Mouse (Mus musculus): ENCODE measurements at regions not wholly inside any gene's neighbourhood (a gene's known extent, or its start where the extent isn't known, plus 50 kb on each side); places are given as distances from the start of the nearest gene placed in this dataset.

DNA sequence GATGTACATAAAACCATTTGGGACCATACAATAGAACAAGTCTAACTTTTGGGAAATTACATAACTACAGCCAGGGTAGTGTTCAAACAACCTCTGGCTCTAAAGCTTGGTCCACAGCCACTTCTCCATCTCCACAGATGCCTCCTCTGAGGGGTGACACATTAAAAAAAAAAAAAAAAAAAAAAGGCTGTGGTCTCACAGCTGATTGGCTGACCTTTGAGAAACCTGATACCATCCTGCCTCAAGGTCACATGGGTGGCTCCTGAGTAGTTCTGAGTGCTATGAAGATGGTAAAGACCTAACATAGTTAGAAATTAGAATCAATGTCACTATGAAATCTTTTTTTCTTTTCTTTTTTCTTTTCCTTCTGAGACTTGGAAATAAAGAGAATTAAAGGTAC, 102.4 kb downstream of the Tmem182 start:
- no peak for DNase-seq (ENCODE audit: low spot score in 2 of 2)

DNA sequence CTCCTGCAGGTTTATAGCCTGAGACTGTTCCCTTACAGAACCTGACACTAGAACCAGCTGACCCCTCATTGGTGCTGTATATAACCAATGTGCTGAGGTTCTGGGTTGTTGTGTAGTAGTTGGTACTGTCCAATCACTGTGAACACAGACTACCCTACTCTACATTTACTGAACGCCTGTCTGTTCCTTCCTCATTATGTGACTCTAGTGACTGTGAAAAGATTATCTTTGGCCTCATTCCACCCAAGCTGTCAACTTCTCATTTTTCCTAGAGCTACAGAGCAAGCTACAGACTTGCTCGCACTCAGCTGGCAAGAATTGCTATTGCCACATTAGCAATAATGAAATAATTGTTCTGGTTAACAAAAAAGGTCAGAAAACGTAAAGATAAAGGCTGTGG, 108.2 kb downstream of the Tmem182 start:
- no peak for DNase-seq (ENCODE audit: low spot score in 2 of 2)

DNA sequence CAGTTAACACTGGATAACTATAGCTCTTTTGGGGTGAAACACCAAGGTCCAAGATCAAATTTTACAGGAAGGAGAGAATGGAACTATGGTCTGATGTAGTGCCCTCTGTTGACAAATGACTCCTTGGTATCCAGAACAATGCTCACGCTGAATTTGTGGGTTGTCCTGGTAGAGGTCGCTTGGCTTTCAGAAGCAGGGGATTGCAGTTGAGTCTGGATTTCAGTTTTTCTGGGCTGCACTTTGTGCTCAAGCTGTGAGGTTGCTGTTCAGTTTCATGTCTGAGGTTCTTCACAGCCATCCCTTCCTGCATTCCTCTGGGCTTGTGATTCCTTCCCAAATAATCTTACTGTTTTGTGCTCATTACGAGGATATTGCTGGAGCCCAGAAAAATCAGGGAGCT, 118.9 kb downstream of the Tmem182 start:
- DNase-seq (ENCODE audit: low spot score in 2 of 2): no peak

DNA sequence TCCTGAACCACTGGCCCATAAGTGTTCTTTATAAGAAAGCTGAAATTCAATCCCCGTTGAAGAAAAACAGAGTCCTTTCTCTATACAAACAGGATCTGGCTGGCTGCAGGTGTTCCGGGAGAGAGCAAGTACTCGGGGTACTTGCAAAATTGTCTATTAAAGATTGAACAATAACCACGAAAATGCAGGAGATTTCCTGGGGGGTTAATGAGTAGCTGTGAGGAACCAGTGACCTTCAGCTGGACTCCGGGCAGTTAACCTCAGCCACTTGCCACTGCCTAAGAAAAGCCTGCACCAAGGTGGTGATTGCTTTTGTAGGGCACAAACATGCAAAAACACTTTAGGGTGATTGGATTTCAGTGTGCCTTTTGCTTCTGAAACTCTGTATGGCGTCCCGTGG, 119.4 kb downstream of the Tmem182 start:
- DNase-seq (ENCODE audit: low spot score in 2 of 2): no peak

DNA sequence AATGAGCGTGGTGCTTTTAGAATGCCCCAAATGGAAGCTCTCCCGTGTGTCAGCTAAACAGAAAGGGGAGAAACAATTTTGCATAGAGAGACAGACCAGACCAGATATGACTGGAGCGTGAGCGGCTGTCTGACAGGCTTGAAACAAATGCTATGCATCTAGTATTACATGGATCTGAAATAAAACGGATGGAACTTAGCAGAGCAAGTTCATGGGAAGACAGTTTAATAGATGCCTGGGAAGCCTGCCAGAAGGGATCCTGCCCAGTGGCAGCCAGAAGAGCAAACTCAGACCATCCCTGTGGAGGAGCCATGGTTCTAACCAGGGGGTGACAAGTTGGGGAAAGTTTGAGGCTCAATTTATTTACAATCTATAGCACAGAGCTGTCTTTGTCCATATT, 126.0 kb downstream of the Tmem182 start:
- no peak for DNase-seq (ENCODE audit: low spot score in 2 of 2)

DNA sequence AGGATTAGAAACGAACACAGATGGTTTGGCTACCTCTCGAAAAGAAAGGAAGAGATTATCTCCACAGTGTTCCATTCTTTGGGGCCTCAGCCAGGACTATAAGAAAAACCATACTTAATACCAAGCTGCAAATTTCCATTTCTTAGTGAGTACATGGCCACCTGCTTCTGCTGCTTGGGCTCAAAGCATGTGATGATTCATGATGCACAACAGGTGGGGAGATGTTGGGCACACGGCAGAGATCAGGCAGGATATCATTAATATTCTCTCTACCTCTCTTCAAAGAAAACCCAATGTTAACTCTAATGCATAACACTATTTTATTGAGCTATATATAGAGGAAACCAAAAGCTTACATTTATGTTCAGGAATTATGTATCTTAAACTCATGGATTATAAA, 131.3 kb downstream of the Tmem182 start:
- DNase-seq (ENCODE audit: low spot score in 2 of 2): no peak

DNA sequence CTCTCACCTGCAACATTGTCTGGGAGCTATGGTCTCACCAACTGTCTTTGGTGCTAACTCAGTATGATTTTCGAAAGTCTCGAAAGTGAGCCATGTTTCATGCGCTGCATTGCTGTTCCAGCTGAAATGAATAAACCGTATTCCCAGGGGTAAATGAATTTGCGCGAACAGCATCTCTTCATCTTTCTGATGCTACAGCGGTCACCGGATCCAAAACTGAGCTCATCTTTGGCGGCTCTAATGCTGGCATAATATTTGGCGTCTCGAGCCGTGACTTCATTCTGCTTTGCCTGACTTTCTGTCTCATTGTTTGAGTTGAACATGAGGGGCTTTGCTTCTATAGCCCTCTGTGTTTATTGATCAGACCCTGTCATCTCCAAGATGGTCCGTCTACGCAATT, 137.3 kb downstream of the Tmem182 start:
- no peak for DNase-seq (ENCODE audit: low spot score in 2 of 2)

DNA sequence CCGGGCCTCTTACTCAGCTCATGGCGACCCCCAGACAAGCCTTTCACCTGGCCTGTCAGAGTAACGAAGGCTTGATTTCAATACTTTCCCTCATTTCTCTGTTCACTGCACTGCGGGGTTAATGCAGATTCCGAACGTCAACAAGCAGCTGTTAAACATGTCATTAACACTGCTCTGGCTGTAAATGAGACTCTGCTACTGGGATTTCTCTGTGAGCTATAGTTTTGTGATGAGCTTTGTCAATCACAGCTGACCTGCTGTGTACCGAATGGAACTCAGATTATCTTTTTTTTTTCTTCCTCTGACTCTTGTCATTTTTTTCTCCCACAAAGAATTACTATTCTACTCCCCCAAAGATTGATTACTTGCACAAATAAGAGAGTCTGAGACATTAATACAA, 137.8 kb downstream of the Tmem182 start:
- DNase-seq (ENCODE audit: low spot score in 2 of 2): no peak

DNA sequence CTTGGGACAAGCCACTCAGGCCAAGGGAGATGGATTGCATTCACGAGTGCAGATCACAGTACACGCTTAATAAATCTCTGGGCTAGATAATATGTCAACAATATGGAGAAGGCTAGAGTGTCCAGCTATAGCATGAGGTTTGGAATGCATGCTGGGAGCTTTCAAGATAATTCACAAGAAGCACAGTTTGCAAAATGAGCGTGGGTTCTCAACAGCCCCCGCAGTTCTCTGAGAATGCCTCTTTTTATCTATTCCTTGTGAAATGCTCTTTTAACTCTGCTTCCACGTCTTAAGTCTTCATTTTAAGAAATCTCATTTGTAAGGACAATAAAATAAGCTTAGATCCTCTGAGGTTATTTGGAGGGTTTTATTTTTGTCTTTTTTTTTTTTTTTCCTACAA, 145.2 kb downstream of the Tmem182 start:
- no peak for DNase-seq (ENCODE audit: low spot score in 2 of 2)

DNA sequence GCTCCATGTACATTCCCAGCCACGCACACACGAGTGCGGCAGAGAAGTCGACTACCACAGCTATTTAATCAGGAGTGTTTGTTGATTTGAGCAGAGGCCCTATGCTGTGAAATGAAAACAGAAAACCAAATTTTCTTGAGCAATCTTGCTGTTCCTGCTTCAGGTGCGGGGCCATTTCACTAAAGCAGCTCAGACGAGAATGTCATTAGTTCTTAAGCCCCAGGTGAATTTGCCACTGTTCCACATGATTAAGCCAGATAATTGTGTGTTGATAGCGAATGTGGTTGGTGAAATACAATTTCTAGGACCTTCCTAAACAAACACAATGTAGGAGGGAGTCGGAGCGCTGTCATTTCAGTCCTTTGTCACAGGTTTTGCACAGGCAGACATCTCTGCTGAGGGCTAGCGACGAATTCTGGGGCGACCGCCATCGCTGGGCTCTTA, 149.3 kb downstream of the Tmem182 start:
- no peak for DNase-seq (ENCODE audit: low spot score in 2 of 2)

DNA sequence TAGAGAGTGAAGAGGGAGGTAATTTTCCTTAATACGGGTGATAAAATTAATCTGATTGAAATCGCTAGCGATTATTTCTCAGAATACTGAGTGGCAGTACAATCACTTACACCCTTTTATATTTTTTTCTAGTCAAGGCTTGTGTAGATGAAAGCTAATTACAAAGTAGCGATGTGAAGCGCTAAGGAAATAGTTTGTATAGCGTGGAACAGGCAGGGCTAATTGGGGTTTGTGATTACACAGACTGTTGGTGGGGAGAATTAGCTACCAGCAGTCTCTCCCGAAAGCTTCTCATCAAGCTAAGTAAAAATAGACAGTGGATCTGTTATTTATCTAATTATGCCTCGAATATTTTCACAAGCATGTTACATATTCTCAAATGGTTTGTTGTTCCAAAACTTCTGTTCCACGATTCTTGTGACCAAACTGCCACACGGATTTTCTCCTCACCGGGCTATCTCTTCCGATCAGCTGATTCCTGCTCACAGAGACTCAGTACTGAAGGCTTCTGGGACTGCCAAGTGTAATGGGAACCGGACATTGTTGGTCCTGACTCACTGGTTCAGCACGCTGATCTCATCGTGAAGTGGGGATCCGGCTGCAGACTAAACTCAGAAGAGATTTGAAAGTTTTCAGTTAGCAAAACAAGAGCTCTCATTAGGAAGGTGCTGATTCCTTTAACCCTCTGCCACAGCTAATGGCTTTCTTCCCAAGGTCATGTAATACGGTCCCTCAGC, 162.5 kb downstream of the Tmem182 start:
- DNase-seq (ENCODE audit: low spot score in 2 of 2): no peak

DNA sequence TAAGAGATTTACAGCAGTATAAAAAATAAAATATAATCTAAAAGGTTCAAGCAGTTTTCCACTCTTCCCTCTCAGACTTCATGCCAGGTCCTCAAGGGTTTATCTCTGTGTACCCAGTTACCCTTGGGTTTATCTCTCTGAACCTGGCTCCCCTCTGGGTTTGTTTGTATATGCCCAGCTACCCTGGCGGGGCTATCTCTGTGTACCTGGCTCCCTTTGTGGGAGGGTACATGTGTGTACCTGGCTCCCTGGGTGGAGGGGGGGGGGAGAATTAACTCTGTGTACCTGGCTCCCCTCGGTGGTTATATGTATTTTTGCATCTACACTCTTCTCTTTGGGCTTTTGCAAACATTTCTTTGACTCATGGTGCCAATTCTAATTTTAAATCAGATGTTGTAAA, 178.4 kb downstream of the Tmem182 start:
- no peak for DNase-seq (ENCODE audit: low spot score in 2 of 2)

DNA sequence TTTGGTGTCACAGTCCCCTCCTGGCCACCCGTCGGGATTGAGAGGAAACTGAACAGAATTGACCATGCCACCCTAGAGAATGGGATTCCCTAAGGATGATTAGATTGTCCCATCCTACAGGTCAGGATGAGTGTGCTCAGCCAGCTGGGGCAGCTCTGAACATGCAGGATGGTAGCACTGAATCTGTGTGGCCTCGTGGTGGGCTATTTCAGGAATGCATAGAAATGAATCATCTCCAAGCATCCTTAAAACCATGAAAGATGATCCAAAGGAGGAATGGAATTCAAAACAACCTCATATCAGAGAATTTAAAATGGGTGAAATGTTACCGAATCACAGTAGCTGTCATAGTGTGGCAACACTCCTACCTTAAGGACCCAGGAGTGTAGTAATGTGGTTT, 187.9 kb downstream of the Tmem182 start:
- DNase-seq (ENCODE audit: low spot score in 2 of 2): no peak

DNA sequence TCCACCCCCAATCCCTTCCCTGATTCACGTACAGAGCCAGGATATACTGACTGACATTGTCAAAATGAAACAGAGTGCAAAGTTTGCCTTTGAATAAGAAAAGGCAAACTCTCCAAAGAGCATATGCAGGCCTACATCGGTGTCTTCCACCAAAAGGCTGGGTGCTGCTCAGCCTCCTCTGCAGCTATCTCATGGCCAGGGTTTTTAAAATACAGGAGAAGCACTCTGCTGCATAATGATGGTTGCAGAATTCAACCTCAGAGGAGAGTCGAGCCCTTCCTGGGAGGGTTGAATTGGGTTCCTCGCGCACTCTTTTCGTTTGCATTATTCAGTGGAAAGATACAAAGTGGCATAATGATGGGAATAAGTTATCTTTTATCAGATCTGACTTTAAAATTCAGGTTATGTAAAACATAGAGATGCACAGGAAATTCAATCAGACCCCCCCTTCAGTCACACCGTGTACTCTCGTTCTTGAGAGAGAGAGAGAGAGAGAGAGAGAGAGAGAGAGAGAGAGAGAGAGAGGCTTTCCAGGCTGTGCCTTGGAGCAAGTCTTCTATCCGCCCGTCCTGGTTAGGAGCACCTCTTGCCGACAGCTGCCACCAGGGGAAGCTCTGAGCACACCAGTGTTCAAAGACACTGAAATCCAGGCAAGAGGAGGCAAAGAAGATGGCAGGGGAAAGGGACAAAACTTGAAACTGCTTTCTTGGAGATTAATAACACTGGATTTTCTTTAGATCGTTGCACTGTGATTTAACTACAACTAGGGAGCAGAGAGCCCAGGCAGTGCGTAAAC, 196.0 kb downstream of the Tmem182 start:
- no peak for DNase-seq (ENCODE audit: low spot score in 2 of 2)

DNA sequence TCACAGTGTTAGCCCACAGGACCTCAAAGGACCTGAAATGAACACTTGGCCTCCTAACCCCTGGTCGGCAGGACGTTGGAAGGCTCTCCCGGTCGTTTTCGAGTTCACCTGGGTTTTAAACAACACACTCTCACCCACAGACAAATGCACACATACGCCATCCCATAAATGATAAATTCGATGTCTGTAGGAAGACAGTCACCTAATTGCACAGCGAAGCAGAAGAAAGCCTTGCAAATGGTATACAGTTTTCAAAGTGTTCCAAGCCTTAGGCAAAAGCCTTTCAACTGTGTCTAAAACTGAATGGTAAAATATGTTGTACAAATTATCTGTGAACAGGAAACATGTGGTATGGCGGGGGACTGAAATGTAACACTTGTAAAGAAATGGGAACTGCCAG, 196.6 kb downstream of the Tmem182 start:
- DNase-seq (ENCODE audit: low spot score in 2 of 2): no peak

DNA sequence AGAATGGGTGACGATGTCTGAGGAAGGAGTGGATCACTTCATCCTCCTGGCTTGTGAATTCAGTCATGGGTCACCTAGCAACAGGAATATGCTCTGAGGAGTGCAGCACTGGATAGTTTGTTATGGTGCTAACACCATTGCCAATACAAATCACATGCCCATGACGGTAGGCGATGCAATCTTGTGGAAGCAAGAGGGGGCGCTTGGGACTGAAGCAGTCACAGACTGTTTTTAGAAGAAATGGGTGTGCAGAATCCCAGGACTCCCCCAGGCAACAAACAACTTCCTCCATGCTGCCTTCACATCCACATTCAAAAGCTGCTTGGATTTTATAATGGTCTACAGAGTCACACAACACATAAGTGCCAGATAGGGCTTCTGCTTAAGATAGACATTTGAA, 221.5 kb downstream of the Tmem182 start:
- no peak for DNase-seq (ENCODE audit: low spot score in 2 of 2)

DNA sequence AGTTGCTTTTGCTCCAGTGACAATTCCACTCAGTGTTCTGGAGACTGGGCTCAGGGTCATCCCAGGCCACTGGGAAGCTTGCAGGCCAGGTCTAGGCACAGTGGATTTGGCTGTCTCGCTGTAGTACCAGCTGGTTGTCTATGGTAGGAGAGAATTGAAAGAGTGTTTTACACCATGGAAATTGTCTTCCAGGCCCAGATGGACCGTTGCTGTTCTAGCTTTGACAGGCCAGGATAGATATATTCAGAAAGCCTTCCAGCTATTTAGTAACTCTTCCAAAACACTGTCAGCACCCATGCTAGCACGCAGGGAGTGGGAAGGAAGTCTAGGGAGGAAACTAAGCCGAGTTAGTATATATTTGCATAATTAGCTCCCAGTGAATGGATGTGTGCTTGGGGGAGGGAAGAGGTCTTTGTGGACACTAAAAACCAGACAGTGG, 222.2 kb downstream of the Tmem182 start:
- DNase-seq (ENCODE audit: low spot score in 2 of 2): no peak

DNA sequence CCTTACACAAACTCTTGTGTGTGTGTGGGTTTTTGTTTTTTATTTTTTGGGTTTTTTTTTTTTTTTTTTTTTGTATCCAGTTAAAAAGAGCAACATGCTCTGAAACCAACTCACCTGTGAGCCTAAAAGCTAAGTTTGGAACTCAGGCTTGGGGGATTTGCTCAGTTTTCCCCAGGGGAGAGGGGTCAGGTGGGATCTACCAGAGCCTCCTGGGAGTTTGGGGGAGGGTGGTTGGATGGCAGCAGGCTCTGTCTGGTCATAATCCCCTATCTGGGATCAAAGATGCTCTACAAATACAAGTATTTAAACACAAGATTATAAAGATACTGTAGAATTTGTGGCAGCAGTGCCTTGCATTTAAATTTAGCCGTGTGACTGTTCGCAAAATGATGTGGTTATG, 222.6 kb downstream of the Tmem182 start:
- no peak for DNase-seq (ENCODE audit: low spot score in 2 of 2)

DNA sequence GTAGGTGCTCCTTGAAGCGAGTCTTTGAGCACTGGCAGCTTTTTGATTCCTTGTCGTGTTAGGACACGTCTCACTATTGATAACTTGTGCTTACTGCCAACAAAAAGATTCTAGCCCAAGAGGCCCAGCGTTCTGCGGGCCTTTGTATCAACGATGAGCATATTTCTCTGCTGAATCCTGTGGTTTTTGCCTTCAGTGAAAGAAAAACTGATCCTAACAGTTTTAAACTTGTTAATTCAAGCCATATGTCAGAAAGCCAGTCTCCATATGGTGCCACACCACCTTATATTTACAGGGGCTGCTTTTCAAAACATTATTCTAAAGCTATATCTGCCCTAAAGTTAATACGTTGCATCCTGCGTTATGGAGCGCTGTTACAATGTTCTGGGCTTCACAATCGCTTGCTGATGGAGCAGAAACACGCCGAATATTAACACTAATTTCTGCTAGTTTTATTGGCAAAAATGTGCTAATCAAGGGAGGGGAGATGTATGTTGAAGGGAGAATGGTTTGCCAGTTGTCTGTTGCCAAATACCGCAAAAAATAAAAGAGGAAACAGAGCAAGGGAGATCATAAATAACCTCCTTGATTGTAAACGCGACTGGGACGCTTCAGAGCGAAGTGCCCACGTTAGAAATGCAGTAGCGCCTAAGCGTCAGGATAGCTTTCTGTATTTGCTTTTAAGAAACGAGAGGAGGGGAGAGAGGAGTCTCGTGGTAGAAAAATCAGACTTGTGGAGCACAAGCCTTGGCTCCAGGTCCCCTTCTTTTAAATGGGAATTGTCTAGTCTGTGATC, 229.9 kb downstream of the Tmem182 start:
- no peak for DNase-seq (ENCODE audit: low spot score in 2 of 2)

DNA sequence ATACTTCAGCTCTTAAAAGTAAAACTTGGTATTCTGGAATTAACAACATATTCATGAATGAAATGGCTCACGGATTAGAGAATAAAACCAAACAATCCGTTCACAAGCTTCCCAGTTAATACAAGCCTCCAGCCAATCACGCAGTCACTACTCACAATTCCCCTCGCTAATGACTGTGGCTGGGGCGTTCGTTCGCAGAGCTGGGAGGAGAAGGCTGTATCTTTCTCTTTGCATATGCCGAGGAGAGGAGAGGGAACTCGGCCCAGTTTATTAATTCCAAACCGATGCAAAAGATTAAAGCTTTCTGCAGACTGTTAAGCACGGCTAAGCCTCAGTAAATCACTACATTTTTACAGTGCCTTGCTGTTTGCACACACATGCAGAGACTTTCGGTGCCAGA, 231.5 kb downstream of the Tmem182 start:
- no peak for DNase-seq (ENCODE audit: low spot score in 2 of 2)

DNA sequence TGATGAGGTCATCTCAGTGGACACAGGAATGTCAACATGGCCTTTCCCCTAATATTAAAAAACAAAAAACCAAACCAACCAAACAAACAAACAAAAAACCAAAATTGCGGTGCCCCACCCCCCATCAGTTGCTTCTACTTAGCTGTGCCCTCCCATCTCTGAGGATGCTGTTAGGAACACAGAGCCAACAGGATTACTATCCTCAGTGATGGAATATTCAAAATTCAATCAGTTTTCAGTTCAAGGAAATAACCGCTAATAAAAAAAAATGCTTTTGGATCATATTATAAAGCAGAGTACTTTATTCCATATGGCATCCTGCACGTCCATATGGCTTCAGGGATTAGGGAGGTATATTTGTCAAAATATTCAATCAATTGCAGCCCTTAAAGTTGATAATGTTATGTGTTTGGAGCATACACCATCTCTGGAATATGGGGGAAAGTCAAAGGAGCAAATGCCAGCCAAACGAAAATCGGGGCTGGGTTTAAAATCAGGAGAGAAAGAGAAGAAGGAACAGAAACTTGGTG, 249.1 kb downstream of the Tmem182 start:
- no peak for DNase-seq (ENCODE audit: low spot score in 2 of 2)

DNA sequence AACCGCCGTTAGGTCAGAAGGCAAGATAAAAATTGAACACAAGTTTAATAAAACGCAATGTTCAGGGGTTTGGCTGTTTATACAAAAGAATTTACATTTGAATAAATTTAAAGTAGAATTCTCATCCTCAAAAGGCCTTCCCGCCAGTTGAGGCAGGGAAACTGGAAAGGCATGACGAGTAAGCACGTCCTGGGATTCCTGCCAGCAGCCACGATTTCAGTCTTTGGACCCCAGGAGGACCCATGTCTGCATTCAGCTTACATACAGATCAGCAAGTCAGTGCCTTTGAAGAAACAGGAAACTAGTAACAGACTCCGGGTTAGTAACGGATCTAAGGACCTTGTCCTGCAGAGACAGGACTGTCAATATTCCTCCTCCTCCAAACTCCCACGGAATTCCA, 250.4 kb downstream of the Tmem182 start:
- DNase-seq (ENCODE audit: low spot score in 2 of 2): no peak

All from adrenal gland, postnatal 4 days (tissue).